Mouse (Mus musculus): Measurements from ENCODE around the gene Ryr2. TPM values are rescaled to one million over a fixed set of nuclear protein-coding genes. Genes with fewer than 3 reads are reported as not detected.

The Ryr2 gene
- polyA plus RNA-seq, 1 experiment = 0.41 TPM

- TF ChIP-seq POLR2A (IDR thresholded peaks at IDR 0.05; ENCODE audit: control insufficient read depth, low read depth, low read length) = no peak
- no peaks in the 10 kb centered on the region for H3K27me3 ChIP-seq (ENCODE audit: control insufficient read depth, insufficient read depth, low read length)
Observed at GRCm38 (mm10) chr13:11926720-11927500, 179.8 kb downstream of the Ryr2 start.

GRCm38 (mm10) chr13:11926215-11926614 is 180.5 kb downstream of the Ryr2 start:
- no peaks in the 10 kb centered on the region for H3K27me3 ChIP-seq (ENCODE audit: control insufficient read depth, insufficient read depth, low read length)
- H3K36me3 ChIP-seq (ENCODE audit: control insufficient read depth, insufficient read depth, low read length) = no peaks in the 10 kb centered on the region
- H3K4me1 ChIP-seq (ENCODE audit: control insufficient read depth, insufficient read depth, low read length) = no peaks in the 10 kb centered on the region
- TF ChIP-seq CTCF (IDR thresholded peaks at IDR 0.05; ENCODE audit: control insufficient read depth, insufficient read depth, insufficient replicate concordance, low read depth, low read length) (no peak), POLR2A (IDR thresholded peaks at IDR 0.05; ENCODE audit: control insufficient read depth, low read depth, low read length) (no peak)
- no peak overlapping the region for H3K27ac ChIP-seq (ENCODE audit: control insufficient read depth, insufficient read depth, low read depth, low read length)
- no peak overlapping the region for H3K4me3 ChIP-seq (ENCODE audit: control insufficient read depth, low read depth, low read length)

More at GRCm38 (mm10) chr13:11926720-11927500, 179.8 kb downstream of the Ryr2 start:
- no peak overlapping the region for H3K27ac ChIP-seq (ENCODE audit: control insufficient read depth, insufficient read depth, low read depth, low read length)
- H3K4me3 ChIP-seq (ENCODE audit: control insufficient read depth, low read depth, low read length) = no peak overlapping the region
- H3K4me1 ChIP-seq (ENCODE audit: control insufficient read depth, insufficient read depth, low read length) = no peaks in the 10 kb centered on the region
- no peaks in the 10 kb centered on the region for H3K36me3 ChIP-seq (ENCODE audit: control insufficient read depth, insufficient read depth, low read length)

- TF ChIP-seq POLR2A (IDR thresholded peaks at IDR 0.05; ENCODE audit: control insufficient read depth, low read depth, low read length) (no peak), CTCF (IDR thresholded peaks at IDR 0.05; ENCODE audit: control insufficient read depth, insufficient read depth, insufficient replicate concordance, low read depth, low read length) (no peak)
- Histone ChIP-seq H3K4me3 (ENCODE audit: control insufficient read depth, low read depth, low read length) (no peak overlapping the region), H3K27ac (ENCODE audit: control insufficient read depth, insufficient read depth, low read depth, low read length) (no peak overlapping the region), H3K27me3 (ENCODE audit: control insufficient read depth, insufficient read depth, low read length) (no peaks in the 10 kb centered on the region), H3K36me3 (ENCODE audit: control insufficient read depth, insufficient read depth, low read length) (no peaks in the 10 kb centered on the region), H3K4me1 (ENCODE audit: control insufficient read depth, insufficient read depth, low read length) (no peaks in the 10 kb centered on the region)
Observed at GRCm38 (mm10) chr13:11924732-11925131, 182.0 kb downstream of the Ryr2 start.

- TF ChIP-seq POLR2A (IDR thresholded peaks at IDR 0.05; ENCODE audit: control insufficient read depth, low read depth, low read length) (no peak), CTCF (IDR thresholded peaks at IDR 0.05; ENCODE audit: control insufficient read depth, insufficient read depth, insufficient replicate concordance, low read depth, low read length) (no peak)
- H3K27me3 ChIP-seq (ENCODE audit: control insufficient read depth, insufficient read depth, low read length) = no peaks in the 10 kb centered on the region
Observed at GRCm38 (mm10) chr13:11920495-11920894, 186.2 kb downstream of the Ryr2 start.

GRCm38 (mm10) chr13:11919448-11919847 is 187.3 kb downstream of the Ryr2 start:
- TF ChIP-seq POLR2A (IDR thresholded peaks at IDR 0.05; ENCODE audit: control insufficient read depth, low read depth, low read length) (no peak), CTCF (IDR thresholded peaks at IDR 0.05; ENCODE audit: control insufficient read depth, insufficient read depth, insufficient replicate concordance, low read depth, low read length) (no peak)
- Histone ChIP-seq H3K27ac (ENCODE audit: control insufficient read depth, insufficient read depth, low read depth, low read length) (no peak overlapping the region), H3K36me3 (ENCODE audit: control insufficient read depth, insufficient read depth, low read length) (no peaks in the 10 kb centered on the region), H3K4me3 (ENCODE audit: control insufficient read depth, low read depth, low read length) (no peak overlapping the region), H3K4me1 (ENCODE audit: control insufficient read depth, insufficient read depth, low read length) (no peaks in the 10 kb centered on the region), H3K27me3 (ENCODE audit: control insufficient read depth, insufficient read depth, low read length) (no peaks in the 10 kb centered on the region)

More at GRCm38 (mm10) chr13:11920495-11920894, 186.2 kb downstream of the Ryr2 start:
- Histone ChIP-seq H3K4me1 (ENCODE audit: control insufficient read depth, insufficient read depth, low read length) (no peaks in the 10 kb centered on the region), H3K27ac (ENCODE audit: control insufficient read depth, insufficient read depth, low read depth, low read length) (no peak overlapping the region), H3K4me3 (ENCODE audit: control insufficient read depth, low read depth, low read length) (no peak overlapping the region), H3K36me3 (ENCODE audit: control insufficient read depth, insufficient read depth, low read length) (no peaks in the 10 kb centered on the region)

GRCm38 (mm10) chr13:11915619-11916018 is 191.1 kb downstream of the Ryr2 start:
- Histone ChIP-seq H3K27me3 (ENCODE audit: control insufficient read depth, insufficient read depth, low read length) (no peaks in the 10 kb centered on the region), H3K4me1 (ENCODE audit: control insufficient read depth, insufficient read depth, low read length) (no peaks in the 10 kb centered on the region), H3K36me3 (ENCODE audit: control insufficient read depth, insufficient read depth, low read length) (no peaks in the 10 kb centered on the region), H3K4me3 (ENCODE audit: control insufficient read depth, low read depth, low read length) (no peak overlapping the region), H3K27ac (ENCODE audit: control insufficient read depth, insufficient read depth, low read depth, low read length) (no peak overlapping the region)
- no peak for TF ChIP-seq POLR2A (IDR thresholded peaks at IDR 0.05; ENCODE audit: control insufficient read depth, low read depth, low read length)
- TF ChIP-seq CTCF (IDR thresholded peaks at IDR 0.05; ENCODE audit: control insufficient read depth, insufficient read depth, insufficient replicate concordance, low read depth, low read length) = no peak

- H3K36me3 ChIP-seq (ENCODE audit: control insufficient read depth, insufficient read depth, low read length) = no peaks in the 10 kb centered on the region
Observed at GRCm38 (mm10) chr13:11914682-11915081, 192.1 kb downstream of the Ryr2 start.

More at GRCm38 (mm10) chr13:11914682-11915081, 192.1 kb downstream of the Ryr2 start:
- no peaks in the 10 kb centered on the region for H3K4me1 ChIP-seq (ENCODE audit: control insufficient read depth, insufficient read depth, low read length)
- H3K4me3 ChIP-seq (ENCODE audit: control insufficient read depth, low read depth, low read length) = no peak overlapping the region
- H3K27me3 ChIP-seq (ENCODE audit: control insufficient read depth, insufficient read depth, low read length) = no peaks in the 10 kb centered on the region
- TF ChIP-seq CTCF (IDR thresholded peaks at IDR 0.05; ENCODE audit: control insufficient read depth, insufficient read depth, insufficient replicate concordance, low read depth, low read length) = no peak
- TF ChIP-seq POLR2A (IDR thresholded peaks at IDR 0.05; ENCODE audit: control insufficient read depth, low read depth, low read length) = no peak
- H3K27ac ChIP-seq (ENCODE audit: control insufficient read depth, insufficient read depth, low read depth, low read length) = no peak overlapping the region
